Mouse (Mus musculus) hindbrain, postnatal 0 days (tissue): ENCODE data around the gene Gm19402. TPM values are rescaled to one million over a fixed set of nuclear protein-coding genes. Genes with fewer than 3 reads are reported as not detected.

Source experiments
- ATAC-seq: fragments of 200-750 bp; cut with Nextera tagmentation; 2 replicates; pipeline ENCODE4 v1.8.0; 2017; ENCODE audit warnings: mild to moderate bottlenecking, moderate TSS enrichment, moderate library complexity
- DNase-seq: peaks from one replicate; pipeline ENCODE4 v3.0.0-alpha.2; 2015; ENCODE audit warnings: low spot score
- H3K27ac ChIP-seq: fragments of 300-500 bp; sonication (generic); 2 replicates; pipeline ENCODE4 v1.5.1; 2014; ENCODE audit warnings: mild to moderate bottlenecking
- H3K27me3 ChIP-seq: fragments of 300-500 bp; sonication (generic); 2 replicates; pipeline ENCODE4 v1.6.1; 2014; ENCODE audit warnings: low read length, mixed read lengths; ENCODE audit not compliant: insufficient read depth
- H3K36me3 ChIP-seq: fragments of 300-500 bp; sonication (generic); 2 replicates; pipeline ENCODE4 v1.6.1; 2014; ENCODE audit warnings: low read length, mixed read lengths; ENCODE audit not compliant: insufficient read depth
- H3K4me1 ChIP-seq: fragments of 300-500 bp; sonication (generic); 2 replicates; pipeline ENCODE4 v1.6.1; 2014; ENCODE audit warnings: antibody characterized with exemption, low read length, mixed read lengths; ENCODE audit not compliant: insufficient read depth
- H3K4me2 ChIP-seq: fragments of 300-500 bp; sonication (generic); 2 replicates; pipeline ENCODE4 v1.6.1; 2014; ENCODE audit warnings: low read depth, mild to moderate bottlenecking, low read length, moderate library complexity, mixed read lengths
- H3K4me3 ChIP-seq: fragments of 300-500 bp; sonication (generic); 2 replicates; pipeline ENCODE4 v1.5.1; 2014; ENCODE audit warnings: low read length
- H3K9ac ChIP-seq: fragments of 300-500 bp; sonication (generic); replicated peaks from 2 replicates; pipeline ENCODE4 v1.6.1; 2014; ENCODE audit warnings: mild to moderate bottlenecking, low read length, moderate library complexity, mixed read lengths
- H3K9me3 ChIP-seq: fragments of 300-500 bp; sonication (generic); 2 replicates; pipeline ENCODE4 v1.6.1; 2016; ENCODE audit warnings: low read length, mixed read lengths
- CTCF ChIP-seq: IDR thresholded peaks from 2 replicates; pipeline ENCODE4 v1.5.1; 2016; ENCODE audit warnings: antibody characterized with exemption, control low read depth, low read depth
- WGBS: fragments of 180-500 bp; shearing (Covaris S2); extraction: QIAGEN DNeasy Blood & Tissue Kit; methylation state at CpG from one replicate; pipeline ENCODE4 v1.1.7; 2014; 5-methylcytosine and 5-hydroxymethylcytosine counted together
- polyA plus RNA-seq: library from polyadenylated mRNA; unstranded; fragments of >200 nt; fragmentation: Nextera tagmentation; extraction: Ambion mirVana; gene quantifications from 2 replicates; pipeline ENCODE4 v1.2.1, GENCODE M21; 2015
- total RNA-seq: library from RNA; depleted of rRNA; stranded (reverse); fragments of >200 nt; gene quantifications from 2 replicates; pipeline ENCODE4 v1.2.3, GENCODE M21; 2014

Gene Gm19402
- total and polyA plus RNA-seq, 2 experiments from 2014 or later, result not detected

DNA sequence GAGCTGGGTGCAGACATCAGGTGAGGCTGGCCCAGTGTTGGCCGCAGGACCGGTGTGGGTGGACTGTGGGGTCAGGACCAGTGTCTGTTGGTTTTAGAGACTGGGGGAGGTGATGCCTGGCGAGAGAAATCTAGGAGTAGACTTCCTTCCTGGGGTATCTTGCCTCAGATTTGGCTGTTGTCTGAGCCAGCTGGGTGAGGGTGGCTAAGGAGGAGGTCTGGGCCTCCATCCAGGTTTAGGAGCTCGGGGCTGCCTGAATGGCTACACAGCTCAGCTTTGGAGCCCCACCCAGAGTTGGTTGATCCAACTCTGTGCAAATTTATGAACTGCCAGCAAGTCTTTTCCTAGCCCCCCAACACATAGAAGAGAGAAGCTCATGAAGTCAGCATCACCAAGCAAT is 23.2 kb downstream of the Gm19402 start:
- Histone ChIP-seq H3K4me2 (no peak overlapping the region), H3K27ac (no peak overlapping the region), H3K36me3 (no peaks in the 10 kb centered on the region), H3K4me1 (no peaks in the 10 kb centered on the region), H3K9ac (no peak overlapping the region), H3K9me3 (no peaks in the 10 kb centered on the region), H3K27me3 (no peaks in the 10 kb centered on the region), H3K4me3 (no peak overlapping the region)
- no peak for TF ChIP-seq CTCF
- WGBS, result 68% methylated on average over 4 of the region's 4 CpGs
- DNase-seq, result no peak
- no peak for ATAC-seq

DNA sequence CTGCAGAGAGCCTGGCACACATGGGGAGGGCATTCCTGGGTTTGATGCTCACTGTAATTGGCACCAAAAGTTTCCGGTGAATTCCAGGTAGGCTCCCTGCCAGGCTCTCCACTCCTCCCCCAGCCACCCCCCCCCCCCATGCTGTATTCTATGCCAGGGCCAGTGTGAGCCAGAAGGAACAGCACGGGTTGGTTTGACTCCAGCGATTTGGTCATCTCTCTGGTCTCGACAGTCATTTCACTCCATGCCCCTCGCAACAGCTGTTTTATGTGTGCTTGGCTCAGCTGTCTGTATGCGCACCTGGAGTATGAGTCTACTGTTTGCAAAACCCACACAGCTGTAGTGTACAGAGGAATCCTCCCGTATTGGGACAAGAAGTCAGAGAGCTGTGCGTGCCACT is 24.2 kb downstream of the Gm19402 start:
- Histone ChIP-seq H3K36me3 (no peaks in the 10 kb centered on the region), H3K27me3 (no peaks in the 10 kb centered on the region), H3K9me3 (no peaks in the 10 kb centered on the region), H3K27ac (no peak overlapping the region), H3K9ac (no peak overlapping the region), H3K4me1 (no peaks in the 10 kb centered on the region), H3K4me2 (no peak overlapping the region), H3K4me3 (no peak overlapping the region)
- ATAC-seq (peak; percentile 46; the same call in 1 of the 2 replicates), DNase-seq (peak; percentile 27)
- TF ChIP-seq CTCF, result no peak
- 62% methylated on average over 8 of the region's 8 CpGs for WGBS

DNA sequence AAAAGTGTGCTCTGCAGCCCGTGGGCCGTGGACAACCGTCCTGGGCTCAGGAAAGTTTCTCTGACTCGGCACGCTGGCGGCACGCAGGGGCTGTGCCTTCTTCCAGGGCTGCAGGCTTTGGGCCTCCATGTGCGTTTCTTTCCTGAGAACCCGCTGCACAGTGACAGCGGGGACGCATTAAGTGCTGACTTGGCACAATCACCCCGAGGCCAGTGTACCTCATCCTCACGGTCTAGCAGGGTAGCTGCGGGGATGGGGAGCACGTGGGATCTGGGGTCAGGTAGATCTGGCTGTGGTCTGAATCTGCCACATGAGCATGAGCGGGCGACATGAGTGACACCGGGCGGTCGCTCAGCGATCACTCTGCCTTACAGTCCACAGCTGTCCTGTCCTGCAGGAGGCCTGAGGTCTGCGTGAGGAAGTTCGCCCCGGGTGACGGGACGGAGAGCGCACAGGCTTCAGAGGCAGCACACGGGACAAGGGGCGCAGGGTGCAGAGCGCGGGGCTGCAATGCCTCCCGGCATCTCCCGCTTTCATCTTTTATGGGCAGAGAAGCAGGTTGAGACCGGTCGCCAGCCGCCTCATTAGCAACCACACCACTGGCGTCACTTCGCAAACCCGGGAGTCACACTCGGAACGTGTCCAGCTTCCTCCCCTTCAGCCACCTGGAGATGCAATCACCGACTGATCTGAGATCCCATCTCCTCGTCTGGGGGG is 26.4 kb downstream of the Gm19402 start:
- Histone ChIP-seq H3K4me3 (no peak overlapping the region), H3K9ac (no peak overlapping the region), H3K9me3 (no peaks in the 10 kb centered on the region), H3K4me1 (no peaks in the 10 kb centered on the region), H3K4me2 (no peak overlapping the region), H3K27me3 (no peaks in the 10 kb centered on the region), H3K27ac (no peak overlapping the region), H3K36me3 (no peaks in the 10 kb centered on the region)
- ATAC-seq, result peak; percentile 24; the same call in 1 of the 2 replicates
- 63% methylated on average over 43 of the region's 43 CpGs for WGBS
- no peak for DNase-seq
- TF ChIP-seq CTCF, result no peak

DNA sequence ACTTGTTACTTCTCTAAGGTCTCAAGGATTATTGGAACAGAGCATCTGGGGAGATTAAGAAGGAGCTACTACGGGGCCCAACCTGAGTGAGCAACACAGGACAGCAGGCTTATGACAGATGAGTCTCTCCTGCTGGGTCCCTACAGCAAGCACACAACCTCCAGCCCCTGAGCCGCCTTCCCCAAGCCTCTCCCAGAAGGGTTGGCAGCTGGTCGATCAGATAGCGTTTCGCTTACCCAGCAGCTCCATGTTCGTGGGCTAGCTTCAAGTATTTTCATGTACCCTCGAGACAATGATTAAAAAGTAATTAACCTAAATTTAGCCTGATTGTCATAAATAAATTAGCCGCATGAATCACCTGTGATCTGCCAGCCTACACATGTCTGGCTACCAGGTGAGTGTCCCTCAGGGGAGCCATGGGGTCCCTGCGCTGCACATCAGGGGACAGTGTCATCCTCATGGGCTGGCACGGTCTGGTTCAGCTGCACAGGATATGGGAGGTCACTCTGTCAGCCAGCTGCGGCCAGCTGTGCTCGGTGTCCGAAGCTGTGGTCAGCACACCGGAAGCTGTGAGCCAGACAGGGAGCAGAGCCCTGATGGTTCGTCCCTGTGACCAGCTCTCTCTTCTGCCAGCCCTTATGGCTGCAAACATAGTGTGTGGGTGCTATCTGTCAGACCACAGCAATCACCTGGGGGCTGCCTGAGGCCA is 32.1 kb downstream of the Gm19402 start:
- ATAC-seq, result peak; percentile 27; the same call in 1 of the 2 replicates
- Histone ChIP-seq H3K9ac (no peak overlapping the region), H3K27me3 (no peaks in the 10 kb centered on the region), H3K27ac (no peak overlapping the region), H3K4me3 (no peak overlapping the region), H3K4me1 (no peaks in the 10 kb centered on the region), H3K36me3 (no peaks in the 10 kb centered on the region), H3K9me3 (no peaks in the 10 kb centered on the region), H3K4me2 (no peak overlapping the region)
- no peak for TF ChIP-seq CTCF
- no peak for DNase-seq
- WGBS, result 65% methylated on average over 15 of the region's 15 CpGs

DNA sequence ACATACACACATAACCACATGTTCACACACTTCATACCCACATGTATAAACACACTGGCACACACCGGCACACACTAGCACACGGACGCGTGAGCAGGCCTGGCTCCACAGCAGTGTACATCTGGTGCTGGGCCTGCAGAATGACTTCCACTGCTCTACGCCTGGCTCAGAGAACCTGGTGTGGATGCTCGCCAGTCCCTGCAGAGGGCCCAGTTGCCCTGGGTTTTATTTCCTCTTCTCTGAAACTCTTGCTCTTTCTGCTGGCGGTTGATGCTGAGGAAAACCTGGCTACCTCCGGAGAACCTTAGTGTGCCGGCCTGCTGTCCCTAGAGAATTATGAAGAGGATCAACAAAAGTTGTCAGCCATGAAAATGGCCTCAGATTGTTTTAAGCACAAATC is 38.5 kb downstream of the Gm19402 start:
- Histone ChIP-seq H3K4me1 (0 out of 2 replicates have a peak, but pooled peaks cover 7% of the 10 kb centered on the region), H3K4me2 (no peak overlapping the region), H3K4me3 (no peak overlapping the region), H3K9ac (no peak overlapping the region), H3K27ac (no peak overlapping the region), H3K9me3 (no peaks in the 10 kb centered on the region), H3K27me3 (no peaks in the 10 kb centered on the region), H3K36me3 (no peaks in the 10 kb centered on the region)
- 80% methylated on average over 9 of the region's 9 CpGs for WGBS
- DNase-seq (no peak), ATAC-seq (no peak)
- TF ChIP-seq CTCF, result 0 out of 2 replicates have a peak, but pooled peaks have one; percentile 9

DNA sequence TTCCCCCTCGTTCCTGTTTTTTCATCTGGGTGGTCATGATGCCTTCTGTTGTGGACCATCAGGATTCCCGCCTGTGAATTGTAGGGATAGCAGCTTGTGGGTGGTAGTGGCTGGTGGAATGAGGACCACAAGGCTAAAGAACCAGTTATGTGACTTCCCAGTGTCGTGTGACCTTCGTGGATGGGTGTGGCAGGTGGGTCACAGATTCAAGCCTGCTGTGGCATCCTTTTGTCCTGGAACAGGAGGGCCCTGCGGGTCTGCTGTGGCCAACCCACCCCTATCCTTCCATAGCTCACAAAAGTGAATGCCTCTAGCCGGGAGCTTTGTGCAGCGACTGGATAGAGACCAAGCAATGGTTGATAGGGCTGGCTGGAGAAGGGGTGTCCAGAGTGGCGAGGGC is 42.7 kb downstream of the Gm19402 start:
- no peak overlapping the region for H3K4me2 ChIP-seq
- H3K27ac ChIP-seq, result no peak overlapping the region
- peaks cover 29% of the 10 kb centered on the region for H3K36me3 ChIP-seq
- no peaks in the 10 kb centered on the region for H3K9me3 ChIP-seq
- WGBS, result 82% methylated on average over 8 of the region's 8 CpGs
- H3K9ac ChIP-seq, result no peak overlapping the region
- no peak overlapping the region for H3K4me3 ChIP-seq
- DNase-seq (no peak), ATAC-seq (no peak)
- TF ChIP-seq CTCF, result no peak
- 0 out of 2 replicates have a peak, but pooled peaks cover 7% of the 10 kb centered on the region for H3K4me1 ChIP-seq
- no peaks in the 10 kb centered on the region for H3K27me3 ChIP-seq

DNA sequence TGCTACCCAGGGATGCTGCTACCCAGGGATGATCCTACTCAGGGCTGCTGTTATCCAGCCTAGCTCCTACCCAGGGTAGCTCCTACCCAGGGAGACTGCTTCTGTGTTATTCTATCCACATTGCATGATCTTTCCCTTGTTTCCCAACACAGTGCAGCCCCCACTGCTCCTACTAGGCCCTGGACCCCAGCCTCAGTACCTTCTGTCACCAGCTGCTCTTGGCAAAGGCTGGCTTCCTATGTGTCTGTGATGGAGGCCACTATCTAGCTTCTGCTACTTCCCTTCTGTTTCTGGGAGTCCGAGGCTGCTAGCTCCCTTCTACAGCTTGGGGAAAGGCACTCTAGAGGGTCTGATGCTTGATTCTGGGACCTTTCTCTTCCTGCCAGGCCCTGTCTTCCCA is 43.1 kb downstream of the Gm19402 start:
- H3K4me2 ChIP-seq, result no peak overlapping the region
- H3K4me3 ChIP-seq, result no peak overlapping the region
- TF ChIP-seq CTCF, result no peak
- no peak for DNase-seq
- ATAC-seq, result no peak
- H3K36me3 ChIP-seq, result peaks cover 30% of the 10 kb centered on the region
- H3K4me1 ChIP-seq, result 0 out of 2 replicates have a peak, but pooled peaks cover 7% of the 10 kb centered on the region
- H3K27me3 ChIP-seq, result no peaks in the 10 kb centered on the region
- H3K9ac ChIP-seq, result no peak overlapping the region
- H3K9me3 ChIP-seq, result no peaks in the 10 kb centered on the region
- 78% methylated on average over 1 of the region's 1 CpGs for WGBS
- no peak overlapping the region for H3K27ac ChIP-seq
